Mouse (Mus musculus): ENCODE results near the gene Ick. TPM values are rescaled to one million over a fixed set of nuclear protein-coding genes. Genes with fewer than 3 reads are reported as not detected.

Ick gene
- polyA plus RNA-seq, 1 experiment: 21.1 TPM

GRCm38 (mm10) chr9:78100956-78101355 lies 8.0 kb upstream of the Ick start:
- Histone ChIP-seq H3K4me3 (replicated peaks; ENCODE audit: extremely low read depth, low read depth, low read length) (no peak overlapping the region), H3K4me1 (ENCODE audit: control insufficient read depth, insufficient read depth, low read length) (peaks cover 3% of the 10 kb centered on the region; the same call in 1 of the 2 replicates)
- DNase-seq: no peak
- TF ChIP-seq POLR2A (IDR thresholded peaks at IDR 0.05; ENCODE audit: borderline replicate concordance, extremely low read depth, low read depth, low read length) (no peak), CTCF (IDR thresholded peaks at IDR 0.05; ENCODE audit: insufficient read depth, low read length) (no peak)
- 54% methylated on average over 5 of the region's 5 CpGs for WGBS

GRCm38 (mm10) chr9:78101431-78101830 lies 7.6 kb upstream of the Ick start:
- no peak overlapping the region for H3K4me3 ChIP-seq (replicated peaks; ENCODE audit: extremely low read depth, low read depth, low read length)
- TF ChIP-seq CTCF (IDR thresholded peaks at IDR 0.05; ENCODE audit: insufficient read depth, low read length) (no peak), POLR2A (IDR thresholded peaks at IDR 0.05; ENCODE audit: borderline replicate concordance, extremely low read depth, low read depth, low read length) (no peak)
- WGBS: 41% methylated on average over 4 of the region's 4 CpGs
- no peak for DNase-seq
- H3K4me1 ChIP-seq (ENCODE audit: control insufficient read depth, insufficient read depth, low read length): peaks cover 3% of the 10 kb centered on the region; the same call in 1 of the 2 replicates

- no peak for DNase-seq
- WGBS: 78% methylated on average over 8 of the region's 8 CpGs
- H3K4me3 ChIP-seq (replicated peaks; ENCODE audit: extremely low read depth, low read depth, low read length): no peak overlapping the region
- TF ChIP-seq POLR2A (IDR thresholded peaks at IDR 0.05; ENCODE audit: borderline replicate concordance, extremely low read depth, low read depth, low read length): no peak
- no peak for TF ChIP-seq CTCF (IDR thresholded peaks at IDR 0.05; ENCODE audit: insufficient read depth, low read length)
- H3K4me1 ChIP-seq (ENCODE audit: control insufficient read depth, insufficient read depth, low read length): peaks cover 5% of the 10 kb centered on the region; the same call in 1 of the 2 replicates
These were observed 4.9 kb upstream of the Ick start for GRCm38 (mm10) chr9:78103965-78104560.

- 64% methylated on average over 6 of the region's 6 CpGs for WGBS
- no peak for DNase-seq
- H3K4me3 ChIP-seq (replicated peaks; ENCODE audit: extremely low read depth, low read depth, low read length): no peak overlapping the region
These were observed 4.0 kb upstream of the Ick start for GRCm38 (mm10) chr9:78104973-78105372.

GRCm38 (mm10) chr9:78105501-78105932 lies 3.5 kb upstream of the Ick start:
- H3K4me3 ChIP-seq (replicated peaks; ENCODE audit: extremely low read depth, low read depth, low read length): no peak overlapping the region
- TF ChIP-seq POLR2A (IDR thresholded peaks at IDR 0.05; ENCODE audit: borderline replicate concordance, extremely low read depth, low read depth, low read length) (no peak), CTCF (IDR thresholded peaks at IDR 0.05; ENCODE audit: insufficient read depth, low read length) (no peak)
- no peak for DNase-seq
- 49% methylated on average over 6 of the region's 6 CpGs for WGBS
- H3K4me1 ChIP-seq (ENCODE audit: control insufficient read depth, insufficient read depth, low read length): peaks cover 5% of the 10 kb centered on the region; the same call in 1 of the 2 replicates

More at GRCm38 (mm10) chr9:78104973-78105372, 4.0 kb upstream of the Ick start:
- TF ChIP-seq CTCF (IDR thresholded peaks at IDR 0.05; ENCODE audit: insufficient read depth, low read length) (no peak), POLR2A (IDR thresholded peaks at IDR 0.05; ENCODE audit: borderline replicate concordance, extremely low read depth, low read depth, low read length) (no peak)
- H3K4me1 ChIP-seq (ENCODE audit: control insufficient read depth, insufficient read depth, low read length): peaks cover 5% of the 10 kb centered on the region; the same call in 1 of the 2 replicates

GRCm38 (mm10) chr9:78106821-78107220 lies 2.2 kb upstream of the Ick start:
- WGBS: 79% methylated on average over 4 of the region's 4 CpGs

GRCm38 (mm10) chr9:78107582-78107911 lies 1.4 kb upstream of the Ick start:
- peaks cover 5% of the 10 kb centered on the region; the same call in 1 of the 2 replicates for H3K4me1 ChIP-seq (ENCODE audit: control insufficient read depth, insufficient read depth, low read length)
- DNase-seq: no peak
- peak overlapping the region; percentile 94 for H3K4me3 ChIP-seq (replicated peaks; ENCODE audit: extremely low read depth, low read depth, low read length)
- TF ChIP-seq CTCF (IDR thresholded peaks at IDR 0.05; ENCODE audit: insufficient read depth, low read length) (no peak), POLR2A (IDR thresholded peaks at IDR 0.05; ENCODE audit: borderline replicate concordance, extremely low read depth, low read depth, low read length) (no peak)
- 14% methylated on average over 6 of the region's 6 CpGs for WGBS

More at GRCm38 (mm10) chr9:78106821-78107220, 2.2 kb upstream of the Ick start:
- no peak for DNase-seq
- H3K4me1 ChIP-seq (ENCODE audit: control insufficient read depth, insufficient read depth, low read length): peaks cover 5% of the 10 kb centered on the region; the same call in 1 of the 2 replicates
- TF ChIP-seq POLR2A (IDR thresholded peaks at IDR 0.05; ENCODE audit: borderline replicate concordance, extremely low read depth, low read depth, low read length) (no peak), CTCF (IDR thresholded peaks at IDR 0.05; ENCODE audit: insufficient read depth, low read length) (no peak)
- no peak overlapping the region for H3K4me3 ChIP-seq (replicated peaks; ENCODE audit: extremely low read depth, low read depth, low read length)

GRCm38 (mm10) chr9:78107912-78108795 lies 838 bp upstream of the Ick start:
- Histone ChIP-seq H3K4me3 (replicated peaks; ENCODE audit: extremely low read depth, low read depth, low read length) (peak overlapping the region; percentile 94), H3K4me1 (ENCODE audit: control insufficient read depth, insufficient read depth, low read length) (peaks cover 5% of the 10 kb centered on the region; the same call in 1 of the 2 replicates)
- peak; percentile 79 for DNase-seq
- under 1% methylated on average over 88 of the region's 88 CpGs for WGBS
- no peak for TF ChIP-seq CTCF (IDR thresholded peaks at IDR 0.05; ENCODE audit: insufficient read depth, low read length)
- TF ChIP-seq POLR2A (IDR thresholded peaks at IDR 0.05; ENCODE audit: borderline replicate concordance, extremely low read depth, low read depth, low read length): peak; percentile 92

- DNase-seq: no peak
- 34% methylated on average over 5 of the region's 5 CpGs for WGBS
- Histone ChIP-seq H3K4me3 (replicated peaks; ENCODE audit: extremely low read depth, low read depth, low read length) (peak overlapping the region; percentile 24), H3K4me1 (ENCODE audit: control insufficient read depth, insufficient read depth, low read length) (peaks cover 9% of the 10 kb centered on the region)
- TF ChIP-seq POLR2A (IDR thresholded peaks at IDR 0.05; ENCODE audit: borderline replicate concordance, extremely low read depth, low read depth, low read length): no peak
- no peak for TF ChIP-seq CTCF (IDR thresholded peaks at IDR 0.05; ENCODE audit: insufficient read depth, low read length)
These were observed 664 bp downstream of the Ick start for GRCm38 (mm10) chr9:78109656-78110055.

All from lung, adult 2 months (tissue).